Mouse (Mus musculus) testis, adult 2 months (tissue): Measurements from ENCODE around the gene Npm3. TPM values are rescaled to one million over a fixed set of nuclear protein-coding genes. Genes with fewer than 3 reads are reported as not detected.
A peak's percentile ranks its signal among the peaks of the same experiment; 100 is the strongest.

Experiments
- H3K27ac ChIP-seq: fragments of 200-500 bp; 2 replicates; pipeline ENCODE4 v1.5.1; 2012; ENCODE audit warnings: low read depth, low read length; ENCODE audit not compliant: control insufficient read depth, insufficient read depth
- H3K27me3 ChIP-seq: fragments of 200-500 bp; 2 replicates; pipeline ENCODE4 v1.6.1; 2012; ENCODE audit warnings: mild to moderate bottlenecking, low read length, moderate library complexity; ENCODE audit not compliant: control insufficient read depth, insufficient read depth
- H3K36me3 ChIP-seq: fragments of 200-500 bp; 2 replicates; pipeline ENCODE4 v1.6.1; 2012; ENCODE audit warnings: mild to moderate bottlenecking, low read length; ENCODE audit not compliant: control insufficient read depth, insufficient read depth
- H3K4me1 ChIP-seq: fragments of 200-500 bp; 2 replicates; pipeline ENCODE4 v1.6.1; 2012; ENCODE audit warnings: low read length; ENCODE audit not compliant: control insufficient read depth, insufficient read depth
- H3K4me3 ChIP-seq: fragments of 200-500 bp; 2 replicates; pipeline ENCODE4 v1.5.1; 2012; ENCODE audit warnings: low read depth, mild to moderate bottlenecking, low read length, moderate library complexity, mixed read lengths; ENCODE audit not compliant: control insufficient read depth
- CTCF ChIP-seq: fragments of 200-500 bp; IDR thresholded peaks from 2 replicates; pipeline ENCODE4 v1.5.1; 2012; ENCODE audit warnings: low read depth, mild to moderate bottlenecking, inconsistent platforms, low read length, moderate library complexity; ENCODE audit not compliant: control insufficient read depth, insufficient read depth, insufficient replicate concordance
- POLR2A ChIP-seq: fragments of 200-500 bp; IDR thresholded peaks from 2 replicates; pipeline ENCODE4 v1.6.1; 2012; ENCODE audit warnings: low read depth, mild to moderate bottlenecking, inconsistent platforms, low read length, moderate library complexity; ENCODE audit not compliant: control insufficient read depth
- polyA plus RNA-seq: library from polyadenylated mRNA; depleted of rRNA; stranded (reverse); fragments of >200 nt; gene quantifications from 2 replicates; pipeline ENCODE4 v1.2.3, GENCODE M21; 2012

Gene Npm3
- polyA plus RNA-seq, 1 experiment, result 212 TPM

DNA sequence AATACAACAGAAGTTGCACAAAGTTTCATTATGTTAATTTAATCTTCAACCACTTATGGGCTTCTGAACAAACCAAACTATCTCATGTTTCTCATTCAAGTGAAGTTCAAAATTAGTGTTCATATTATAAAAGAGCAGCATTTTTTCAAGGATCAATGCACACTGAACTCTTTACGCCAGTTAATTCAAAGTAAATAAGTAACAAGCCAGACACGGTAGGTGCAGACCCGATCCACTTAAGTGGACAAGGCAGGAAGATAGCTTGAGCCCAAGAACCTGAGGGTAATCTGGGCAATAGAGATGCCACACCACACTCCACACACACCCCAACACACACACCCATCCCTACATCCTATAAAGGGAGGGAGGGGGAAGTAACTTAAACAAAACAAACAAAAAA, 4.2 kb upstream of the Npm3 start:
- H3K27ac ChIP-seq, result no peak overlapping the region
- peaks cover 2% of the 10 kb centered on the region for H3K36me3 ChIP-seq
- peaks cover 3% of the 10 kb centered on the region for H3K4me1 ChIP-seq
- H3K4me3 ChIP-seq, result no peak overlapping the region
- no peak for TF ChIP-seq CTCF
- no peak for TF ChIP-seq POLR2A
- H3K27me3 ChIP-seq, result no peaks in the 10 kb centered on the region

DNA sequence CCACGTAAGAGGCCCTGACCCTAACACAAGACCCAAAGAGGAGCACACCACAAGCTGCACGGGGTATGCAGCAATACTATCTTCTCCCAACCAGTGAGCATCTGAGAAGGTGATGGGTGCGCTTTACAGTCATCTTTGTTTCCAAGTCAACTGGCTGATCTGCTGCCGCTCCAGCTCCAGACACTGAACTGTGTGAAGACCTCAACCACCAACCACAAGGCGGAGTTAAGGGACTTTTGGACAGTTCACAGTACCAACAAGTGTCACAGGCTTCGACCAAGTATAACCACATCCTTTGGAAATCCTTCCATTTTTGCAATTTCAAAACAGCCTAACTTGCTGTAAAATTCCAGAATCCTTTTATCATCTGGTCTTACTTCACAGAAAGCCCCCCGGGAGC, 2.5 kb upstream of the Npm3 start:
- H3K4me3 ChIP-seq, result no peak overlapping the region
- no peaks in the 10 kb centered on the region for H3K27me3 ChIP-seq
- no peak overlapping the region for H3K27ac ChIP-seq
- no peak for TF ChIP-seq CTCF
- no peak for TF ChIP-seq POLR2A
- H3K36me3 ChIP-seq, result peaks cover 2% of the 10 kb centered on the region
- peaks cover 16% of the 10 kb centered on the region for H3K4me1 ChIP-seq

DNA sequence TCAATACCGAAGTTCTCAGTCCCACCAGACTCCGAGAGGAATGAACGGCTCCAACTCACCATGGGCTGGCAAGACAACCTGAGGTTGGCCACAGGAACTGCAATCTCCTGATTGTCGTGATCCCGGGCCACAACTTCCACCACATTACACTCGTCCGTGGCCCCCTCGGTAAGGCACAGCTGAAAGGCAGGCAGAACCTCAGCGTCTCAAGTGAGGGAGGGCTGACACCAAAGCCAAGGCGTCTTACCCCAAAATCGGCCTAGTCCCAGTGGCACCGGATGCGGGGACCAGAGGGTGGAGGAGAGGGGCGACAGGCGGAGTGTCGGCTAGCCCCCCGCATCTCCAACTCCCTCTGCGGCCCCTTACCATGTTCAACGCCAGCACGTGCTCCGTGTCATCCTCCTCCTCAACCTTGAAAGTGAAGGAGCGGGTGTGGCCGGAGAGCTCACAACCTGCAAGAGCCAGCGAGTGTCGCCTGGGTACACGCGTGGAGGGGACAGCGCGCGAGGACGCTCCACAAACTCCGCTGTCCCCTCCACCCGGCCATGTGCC, 624 bp downstream of the Npm3 start:
- H3K4me1 ChIP-seq, result peaks cover 30% of the 10 kb centered on the region
- no peaks in the 10 kb centered on the region for H3K27me3 ChIP-seq
- H3K36me3 ChIP-seq, result no peaks in the 10 kb centered on the region; the same call in 1 of the 2 replicates
- H3K4me3 ChIP-seq, result peak overlapping the region; percentile 99
- TF ChIP-seq POLR2A (no peak; the same call in 1 of the 2 replicates), CTCF (no peak)
- peak overlapping the region; percentile 99 for H3K27ac ChIP-seq

DNA sequence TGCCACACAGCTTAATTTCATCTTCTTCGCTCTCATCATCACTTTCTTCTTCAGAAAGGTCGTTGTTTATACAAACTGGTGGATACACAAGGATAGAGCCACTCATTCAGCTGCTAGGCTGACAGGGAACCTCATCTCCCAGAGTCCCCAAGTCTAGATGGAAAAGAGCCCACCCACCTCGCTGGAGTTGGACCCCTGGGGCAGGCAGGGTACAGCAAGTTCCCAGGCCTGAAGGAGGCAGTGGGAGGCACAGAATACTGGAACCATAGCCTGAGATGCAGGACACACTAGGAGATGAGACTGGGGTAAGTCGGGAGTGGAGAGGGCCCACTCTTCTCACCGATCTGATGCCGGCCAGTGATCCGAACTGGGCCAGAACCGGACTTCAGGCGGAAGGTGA, 1.2 kb downstream of the Npm3 start:
- Histone ChIP-seq H3K4me1 (peaks cover 36% of the 10 kb centered on the region), H3K27ac (peak overlapping the region; percentile 99), H3K4me3 (peak overlapping the region; percentile 99), H3K27me3 (peaks cover 3% of the 10 kb centered on the region), H3K36me3 (no peaks in the 10 kb centered on the region; the same call in 1 of the 2 replicates)
- no peak for TF ChIP-seq CTCF
- no peak for TF ChIP-seq POLR2A

DNA sequence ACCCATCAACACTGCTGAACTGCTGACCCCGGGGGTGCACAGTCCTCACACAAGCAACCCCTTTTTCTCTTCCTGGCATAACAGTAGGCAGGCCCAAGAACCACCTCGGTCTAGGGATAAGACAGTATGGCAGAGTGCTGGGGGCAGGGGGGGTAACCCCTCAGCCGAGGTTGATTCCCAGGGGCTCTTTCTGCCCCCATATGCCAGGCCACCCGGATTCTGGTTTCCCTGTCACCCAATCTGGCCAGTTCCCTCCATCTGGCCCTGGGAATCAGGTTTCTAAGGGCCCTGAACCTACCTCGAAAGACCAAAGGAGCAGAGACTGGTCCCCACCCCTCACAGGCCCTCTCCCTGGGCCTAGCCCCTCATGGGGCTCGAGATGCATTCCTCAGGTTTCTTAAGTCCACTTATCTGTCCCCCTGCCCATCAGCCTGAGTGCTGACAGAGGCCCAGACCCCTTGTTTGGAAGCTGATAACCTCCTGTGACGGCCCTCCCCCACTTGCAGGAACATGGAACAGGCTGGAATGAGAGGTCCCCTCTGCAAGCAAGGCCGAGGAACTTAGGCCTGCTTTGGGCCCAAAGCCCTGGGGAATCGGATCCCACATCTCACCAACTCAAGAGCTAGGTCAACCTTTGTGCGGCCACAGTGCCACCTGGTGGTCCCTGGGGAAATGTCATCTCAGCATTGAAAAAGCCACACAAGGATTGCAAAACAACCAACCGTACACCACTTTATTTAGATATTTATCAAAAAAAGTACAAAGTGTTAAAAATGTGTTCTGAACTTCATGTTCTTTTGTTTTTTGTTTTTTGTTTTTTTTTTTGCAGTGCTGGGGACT, 2.1 kb downstream of the Npm3 start:
- TF ChIP-seq CTCF (peak; percentile 78; the same call in 1 of the 2 replicates), POLR2A (no peak)
- H3K4me1 ChIP-seq, result peaks cover 40% of the 10 kb centered on the region
- H3K36me3 ChIP-seq, result no peaks in the 10 kb centered on the region
- peak overlapping the region; percentile 7 for H3K4me3 ChIP-seq
- H3K27me3 ChIP-seq, result peaks cover 3% of the 10 kb centered on the region
- H3K27ac ChIP-seq, result no peak overlapping the region

DNA sequence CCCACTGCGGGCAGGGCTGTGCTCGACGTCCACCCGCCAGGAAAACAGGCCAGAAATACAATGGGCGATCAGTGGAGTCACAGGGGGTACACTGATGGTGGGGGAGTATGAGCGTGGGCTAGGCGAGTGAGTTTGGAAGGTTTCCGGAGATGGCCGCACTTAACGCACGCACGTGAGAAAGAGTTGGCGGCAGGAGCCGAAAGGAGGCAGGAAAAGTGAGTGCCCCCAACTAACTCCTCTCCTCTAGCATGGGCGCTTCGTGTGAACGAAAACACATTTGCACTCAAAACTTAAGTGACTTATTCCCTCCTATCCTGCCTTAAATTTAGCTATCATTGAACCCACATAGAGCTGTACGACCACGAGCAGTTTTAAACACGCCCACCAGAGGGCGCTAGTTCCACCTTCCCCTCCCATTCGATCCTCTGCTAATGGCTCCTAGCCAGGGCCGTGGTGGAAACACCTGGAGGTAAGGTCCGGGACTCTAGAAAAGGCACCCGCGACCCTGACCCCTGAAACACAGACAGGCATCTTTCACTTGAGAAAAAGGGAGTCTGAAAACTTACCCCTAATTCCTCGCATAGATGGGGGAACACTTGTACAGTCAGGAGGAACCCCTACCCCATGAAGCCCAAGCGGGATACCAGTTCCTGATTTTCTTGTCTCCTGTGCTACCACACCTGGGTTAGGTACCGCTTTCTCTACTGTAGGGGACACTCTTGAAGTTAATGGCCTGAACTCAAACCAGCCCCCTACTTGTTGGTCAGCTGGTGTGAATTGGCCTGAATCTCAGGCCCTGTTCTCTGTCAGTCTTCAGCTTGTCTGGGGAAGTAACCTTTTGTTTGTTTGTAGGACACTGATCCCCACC, 3.0 kb downstream of the Npm3 start:
- TF ChIP-seq CTCF, result peak; percentile 86; the same call in 1 of the 2 replicates
- no peak for TF ChIP-seq POLR2A
- Histone ChIP-seq H3K4me3 (peak overlapping the region; percentile 19), H3K27me3 (peaks cover 3% of the 10 kb centered on the region), H3K4me1 (peaks cover 47% of the 10 kb centered on the region), H3K36me3 (no peaks in the 10 kb centered on the region), H3K27ac (no peak overlapping the region)

DNA sequence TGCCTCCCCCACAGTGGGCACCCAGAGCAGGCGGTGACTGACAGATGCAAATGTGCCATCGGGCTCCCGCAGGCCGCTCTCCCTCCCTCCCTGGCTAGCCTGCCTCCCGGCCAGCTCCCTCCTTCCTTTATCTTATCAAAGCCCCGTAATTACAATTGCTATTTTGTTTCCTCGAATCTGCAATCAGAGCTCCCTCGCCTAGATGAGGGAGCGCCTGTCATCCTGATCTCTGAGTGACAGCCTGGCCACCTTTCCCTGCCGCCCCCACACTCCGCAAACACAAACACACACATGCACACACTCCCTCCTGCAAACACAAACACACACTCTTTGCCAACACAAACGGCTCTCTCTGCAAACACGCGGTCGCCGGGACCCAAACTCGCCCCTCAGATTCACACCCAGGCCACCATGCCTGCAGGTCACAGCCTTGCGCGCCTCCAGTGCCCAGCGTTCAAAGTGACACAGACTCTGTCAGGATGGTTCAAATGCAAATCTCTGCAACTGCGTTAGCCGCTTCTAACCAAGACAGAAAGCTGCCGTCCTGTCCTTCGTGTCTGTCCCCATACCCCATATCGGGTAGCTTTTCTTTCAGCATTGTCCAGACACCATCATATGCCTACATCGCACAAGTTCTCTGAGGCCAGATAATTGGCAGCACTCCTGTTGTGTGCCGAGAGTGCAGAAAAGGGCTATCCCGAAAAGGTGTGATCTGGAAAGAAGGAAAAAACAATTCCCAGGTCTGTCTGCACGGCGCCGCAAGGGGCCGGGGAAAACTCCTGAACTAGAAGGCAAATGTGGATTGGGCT, 3.8 kb downstream of the Npm3 start:
- H3K27me3 ChIP-seq, result peaks cover 3% of the 10 kb centered on the region

More for the DNA sequence above, 3.8 kb downstream of the Npm3 start:
- Histone ChIP-seq H3K4me3 (peak overlapping the region; percentile 19), H3K36me3 (no peaks in the 10 kb centered on the region), H3K4me1 (peaks cover 47% of the 10 kb centered on the region), H3K27ac (no peak overlapping the region)
- TF ChIP-seq CTCF (no peak), POLR2A (no peak)
